Mouse (Mus musculus): ENCODE results near the gene Slc22a30. TPM values are rescaled to one million over a fixed set of nuclear protein-coding genes. Genes with fewer than 3 reads are reported as not detected.
"Not testable (repeated sequence)": the region's sequence is repeated elsewhere in the genome, so short reads cannot be mapped to it uniquely, and the experiment has no call there.

The Slc22a30 gene
- polyA plus RNA-seq (2014; fragmentation: Nextera tagmentation; extraction: Ambion mirVana): not detected in 2 replicates

- 89% methylated on average over 1 of the region's 2 CpGs for WGBS
- not testable (repeated sequence) for H3K27ac ChIP-seq (ENCODE audit: low read depth, low read length); ATAC-seq (ENCODE audit: insufficient read depth, low FRiP score, low TSS enrichment)
Measured at GRCm38 (mm10) chr19:8405011-8405410, at the start of gene Slc22a30. Gene Slc22a30, minus strand, starts transcription at chr19:8405111.

GRCm38 (mm10) chr19:8448321-8448720 lies 43.4 kb upstream of the Slc22a30 start:
- H3K9ac ChIP-seq (ENCODE audit: low read length): no peak overlapping the region
- ATAC-seq (ENCODE audit: insufficient read depth, low FRiP score, low TSS enrichment) (no peak), DNase-seq (ENCODE audit: low spot score) (no peak)
- no peaks in the 10 kb centered on the region for H3K36me3 ChIP-seq (ENCODE audit: control insufficient read depth, insufficient read depth, low read length)
- no peaks in the 10 kb centered on the region for H3K4me1 ChIP-seq (ENCODE audit: control insufficient read depth, insufficient read depth, low read length)
- H3K4me2 ChIP-seq (ENCODE audit: low read depth): no peak overlapping the region
- no peak overlapping the region for H3K27ac ChIP-seq (ENCODE audit: low read depth, low read length)
- no peak overlapping the region for H3K4me3 ChIP-seq (ENCODE audit: low read depth, low read length)
- no peaks in the 10 kb centered on the region for H3K27me3 ChIP-seq (ENCODE audit: control insufficient read depth, insufficient read depth, low read length)
- 77% methylated on average over 2 of the region's 2 CpGs for WGBS
- H3K9me3 ChIP-seq (ENCODE audit: control insufficient read depth, low read length): no peaks in the 10 kb centered on the region

More at GRCm38 (mm10) chr19:8405011-8405410, at the start of gene Slc22a30:
- not testable (repeated sequence) for H3K4me2 ChIP-seq (ENCODE audit: low read depth); H3K36me3 ChIP-seq (ENCODE audit: control insufficient read depth, insufficient read depth, low read length); H3K9ac ChIP-seq (ENCODE audit: low read length); H3K4me1 ChIP-seq (ENCODE audit: control insufficient read depth, insufficient read depth, low read length); H3K4me3 ChIP-seq (ENCODE audit: low read depth, low read length); H3K27me3 ChIP-seq (ENCODE audit: control insufficient read depth, insufficient read depth, low read length); DNase-seq (ENCODE audit: low spot score); H3K9me3 ChIP-seq (ENCODE audit: control insufficient read depth, low read length)

GRCm38 (mm10) chr19:8447516-8447915 lies 42.6 kb upstream of the Slc22a30 start:
- Histone ChIP-seq H3K27me3 (ENCODE audit: control insufficient read depth, insufficient read depth, low read length) (no peaks in the 10 kb centered on the region), H3K36me3 (ENCODE audit: control insufficient read depth, insufficient read depth, low read length) (no peaks in the 10 kb centered on the region), H3K4me2 (ENCODE audit: low read depth) (no peak overlapping the region), H3K27ac (ENCODE audit: low read depth, low read length) (no peak overlapping the region), H3K4me3 (ENCODE audit: low read depth, low read length) (no peak overlapping the region), H3K9ac (ENCODE audit: low read length) (no peak overlapping the region), H3K9me3 (ENCODE audit: control insufficient read depth, low read length) (no peaks in the 10 kb centered on the region), H3K4me1 (ENCODE audit: control insufficient read depth, insufficient read depth, low read length) (no peaks in the 10 kb centered on the region)
- no peak for DNase-seq (ENCODE audit: low spot score)
- WGBS: 90% methylated on average over 1 of the region's 1 CpGs
- no peak for ATAC-seq (ENCODE audit: insufficient read depth, low FRiP score, low TSS enrichment)

DNA sequence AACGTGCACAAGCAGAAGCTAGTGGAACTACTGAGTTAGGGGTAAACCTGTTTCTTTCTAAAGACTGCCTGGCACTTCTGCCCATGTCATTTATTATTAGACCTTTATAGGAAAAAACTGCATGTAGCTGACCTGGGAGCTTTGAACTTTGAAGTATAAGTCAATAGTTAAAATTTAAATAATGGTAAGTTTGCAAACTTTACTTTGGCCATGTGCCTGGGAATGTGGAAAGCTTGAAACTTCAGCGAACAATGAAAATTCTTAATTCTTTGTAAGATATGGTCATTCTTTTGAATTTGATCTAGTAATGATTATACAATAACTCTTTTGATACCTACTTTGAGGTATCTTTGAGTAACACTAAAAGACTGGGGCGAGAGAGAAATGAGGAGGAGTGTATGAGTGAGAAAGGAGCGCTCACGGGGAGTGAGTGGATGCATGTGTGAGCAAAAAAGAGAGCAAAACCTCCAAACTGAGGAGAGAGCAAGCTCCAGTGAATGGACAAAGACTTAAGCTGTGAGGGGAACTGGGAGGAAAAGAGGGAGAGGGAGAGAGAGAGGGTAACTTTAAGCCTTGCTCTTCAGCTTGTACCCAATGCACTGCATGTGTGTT lies 26.2 kb upstream of the Slc22a30 start:
- no peaks in the 10 kb centered on the region for H3K27me3 ChIP-seq (ENCODE audit: control insufficient read depth, insufficient read depth, low read length)
- no peaks in the 10 kb centered on the region for H3K4me1 ChIP-seq (ENCODE audit: control insufficient read depth, insufficient read depth, low read length)
- DNase-seq (ENCODE audit: low spot score) (no peak), ATAC-seq (ENCODE audit: insufficient read depth, low FRiP score, low TSS enrichment) (no peak)
- H3K9me3 ChIP-seq (ENCODE audit: control insufficient read depth, low read length): no peaks in the 10 kb centered on the region
- no peak overlapping the region for H3K27ac ChIP-seq (ENCODE audit: low read depth, low read length)
- H3K36me3 ChIP-seq (ENCODE audit: control insufficient read depth, insufficient read depth, low read length): no peaks in the 10 kb centered on the region
- H3K4me2 ChIP-seq (ENCODE audit: low read depth): no peak overlapping the region
- WGBS: 88% methylated on average over 5 of the region's 5 CpGs
- no peak overlapping the region for H3K9ac ChIP-seq (ENCODE audit: low read length)
- H3K4me3 ChIP-seq (ENCODE audit: low read depth, low read length): no peak overlapping the region

- WGBS: 40% methylated on average over 14 of the region's 14 CpGs
Measured at GRCm38 (mm10) chr19:8407290-8408021, 2.5 kb upstream of the Slc22a30 start.

More at GRCm38 (mm10) chr19:8407290-8408021, 2.5 kb upstream of the Slc22a30 start:
- DNase-seq (ENCODE audit: low spot score); H3K4me3 ChIP-seq (ENCODE audit: low read depth, low read length); H3K27me3 ChIP-seq (ENCODE audit: control insufficient read depth, insufficient read depth, low read length); H3K9me3 ChIP-seq (ENCODE audit: control insufficient read depth, low read length); H3K27ac ChIP-seq (ENCODE audit: low read depth, low read length); H3K4me1 ChIP-seq (ENCODE audit: control insufficient read depth, insufficient read depth, low read length); H3K36me3 ChIP-seq (ENCODE audit: control insufficient read depth, insufficient read depth, low read length); H3K9ac ChIP-seq (ENCODE audit: low read length); ATAC-seq (ENCODE audit: insufficient read depth, low FRiP score, low TSS enrichment); H3K4me2 ChIP-seq (ENCODE audit: low read depth): not testable (repeated sequence)

Other genes with a start within 250 kb of the Slc22a30 start
- gene Slc22a29, start 186.2 kb downstream of the Slc22a30 start, polyA plus RNA-seq (2014; fragmentation: Nextera tagmentation; extraction: Ambion mirVana): 0.14 TPM in 1 of 2 replicates, not detected in the other
- 0.20 TPM in 1 of 2 replicates, not detected in the other for gene Slc22a8, start 186.1 kb upstream of the Slc22a30 start, polyA plus RNA-seq (2014; fragmentation: Nextera tagmentation; extraction: Ambion mirVana)
- 0.53 and 0.69 TPM in 2 replicates for gene Slc22a6, start 212.9 kb upstream of the Slc22a30 start, polyA plus RNA-seq (2014; fragmentation: Nextera tagmentation; extraction: Ambion mirVana)

All from neural tube, embryonic 11.5 days (tissue).